Mouse (Mus musculus): Measurements from ENCODE around the gene Mical2.

Mical2 gene

DNA sequence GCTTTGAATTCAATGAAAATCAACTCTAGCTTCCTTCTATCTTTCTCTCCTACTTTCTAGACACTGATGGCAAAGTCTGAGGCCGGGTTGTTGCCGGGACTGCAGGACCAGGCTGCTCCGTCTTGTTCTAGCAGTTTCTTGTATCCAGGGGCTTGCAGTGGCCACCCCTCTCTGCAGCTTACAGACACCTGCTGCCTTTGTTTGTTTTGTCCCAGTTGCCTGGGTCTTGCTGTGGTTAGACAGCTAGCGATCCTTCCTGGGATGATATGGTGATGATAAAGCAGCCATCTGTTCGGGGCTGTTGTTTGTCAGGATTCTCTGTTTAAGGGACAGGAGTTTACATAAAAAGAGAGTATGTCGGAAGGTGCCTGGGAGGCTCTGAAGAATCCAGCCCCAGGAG is 19.0 kb downstream of the Mical2 start:
- DNase-seq: no peak

DNA sequence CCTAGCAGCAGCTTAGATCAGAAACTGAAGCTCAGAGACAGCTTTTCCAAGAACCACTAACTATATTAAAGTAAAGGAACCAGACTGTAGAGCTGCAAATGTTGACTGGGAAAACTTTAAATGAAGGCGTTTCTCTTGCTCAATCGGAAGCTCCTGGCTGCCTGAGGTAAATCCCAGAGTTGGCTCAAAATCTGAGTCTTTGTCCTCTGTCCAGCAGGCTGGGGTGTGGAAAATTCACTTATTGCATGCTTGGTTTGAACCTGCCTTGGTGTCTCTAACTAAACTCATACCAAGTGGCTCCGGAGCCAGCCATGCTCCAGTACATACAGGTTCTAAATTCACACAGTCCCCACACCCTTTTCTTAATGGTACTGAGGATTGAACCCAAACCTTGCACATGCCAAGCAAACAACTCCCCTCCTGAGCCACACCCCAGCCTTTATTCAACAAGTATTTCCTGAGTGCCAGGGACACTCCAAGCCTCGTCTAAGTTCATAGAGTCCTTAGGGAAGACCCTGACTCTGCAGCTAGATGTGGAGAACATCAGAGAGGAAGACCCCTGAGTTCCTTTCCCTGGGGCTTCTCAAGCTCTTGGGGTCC is 20.3 kb downstream of the Mical2 start:
- DNase-seq: no peak

DNA sequence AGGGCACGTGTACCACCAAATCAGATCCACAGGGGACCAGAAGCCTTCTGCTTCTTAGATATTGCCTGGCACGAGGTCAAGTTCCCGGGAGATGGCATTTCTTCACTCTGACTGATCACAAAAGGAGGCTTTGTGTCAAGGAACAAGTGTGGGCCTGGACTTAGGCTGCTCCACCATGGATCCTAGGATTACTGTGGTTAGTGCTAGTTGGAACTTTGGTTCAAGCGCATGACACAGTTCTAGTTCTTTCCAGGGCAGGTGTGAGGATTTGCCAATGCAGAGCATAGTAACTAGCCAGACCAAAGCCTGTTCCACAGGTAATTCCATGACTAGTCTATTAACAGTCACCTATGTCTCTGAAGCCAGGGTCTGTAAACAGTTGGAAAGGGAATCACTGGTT is 20.8 kb downstream of the Mical2 start:
- DNase-seq: no peak

DNA sequence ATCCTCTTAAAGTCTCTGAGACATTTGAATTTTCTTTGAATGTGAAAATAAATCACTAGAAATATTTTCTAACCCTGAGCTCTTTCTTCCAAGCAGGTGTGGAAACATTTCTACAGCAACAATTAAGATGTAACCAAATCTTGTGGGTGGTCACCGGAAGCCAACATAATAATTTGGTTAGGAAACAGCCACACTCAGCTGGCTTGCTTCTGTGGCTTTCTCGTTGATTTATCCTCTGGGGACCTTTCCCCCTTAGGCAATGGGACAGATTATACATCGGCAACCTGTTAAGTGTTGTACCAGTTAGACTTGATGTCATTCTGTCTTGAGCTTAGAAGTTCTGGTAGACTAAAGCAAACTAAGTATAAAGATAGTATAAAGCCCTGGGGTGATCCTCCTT is 22.2 kb downstream of the Mical2 start:
- DNase-seq: no peak

DNA sequence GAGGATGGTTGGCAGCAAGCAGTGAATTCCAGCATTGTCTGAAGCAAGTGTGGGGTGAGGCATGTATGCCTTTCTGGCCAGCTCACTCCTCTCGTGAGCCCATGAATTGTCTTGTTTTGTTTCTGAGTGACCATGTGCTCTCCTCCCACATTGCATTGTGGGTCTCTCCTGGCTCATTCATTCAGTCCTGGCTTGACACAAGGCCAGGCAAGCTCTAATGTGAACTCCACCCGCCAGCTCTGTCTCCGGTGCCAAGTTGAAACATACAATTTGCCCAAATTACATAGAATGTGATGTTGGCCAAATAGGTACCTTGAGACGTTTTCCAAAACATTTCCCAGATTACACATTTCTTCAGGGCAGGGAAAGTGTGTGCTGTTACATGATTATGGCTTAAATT is 23.8 kb downstream of the Mical2 start:
- DNase-seq: no peak

DNA sequence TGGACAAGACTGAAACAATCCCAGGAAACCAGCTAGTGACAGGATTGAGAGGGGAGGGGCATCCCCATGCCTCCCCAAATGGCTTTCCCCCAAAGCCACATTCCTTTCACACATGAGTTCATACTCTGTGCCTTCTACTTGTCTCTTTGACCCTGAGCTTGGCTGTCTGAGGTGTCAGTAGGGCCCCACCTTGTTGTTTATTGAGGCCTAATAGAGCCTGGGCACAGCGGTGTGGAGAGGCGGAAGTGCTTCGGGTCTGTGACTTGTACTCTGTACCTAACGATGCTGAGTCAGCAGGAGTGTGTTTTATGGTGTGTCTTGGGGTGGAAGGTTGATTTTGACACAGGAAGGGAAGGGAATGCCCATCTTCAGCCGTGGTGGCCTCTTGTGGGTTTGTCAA is 26.4 kb downstream of the Mical2 start:
- peak; percentile 31 for DNase-seq

DNA sequence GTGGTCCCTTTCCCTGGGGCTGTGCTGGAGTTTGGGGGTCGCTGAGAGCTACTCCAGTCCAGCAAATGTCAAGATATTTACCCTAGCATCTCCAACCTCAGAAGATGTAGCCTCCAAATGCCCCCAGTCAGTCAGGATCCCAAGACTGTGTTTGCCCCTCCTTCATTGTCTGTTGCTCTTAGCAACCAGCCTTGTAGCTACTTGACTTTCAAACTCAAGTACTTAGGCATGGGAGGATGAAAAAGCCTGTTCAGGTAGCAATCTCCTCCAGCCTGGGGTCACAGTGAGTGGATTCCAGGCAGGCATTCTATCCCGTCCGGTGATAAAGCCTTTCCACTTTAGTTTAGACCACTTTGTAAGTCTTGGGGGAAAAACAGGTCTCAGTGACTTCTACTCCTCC is 28.6 kb downstream of the Mical2 start:
- no peak for DNase-seq

DNA sequence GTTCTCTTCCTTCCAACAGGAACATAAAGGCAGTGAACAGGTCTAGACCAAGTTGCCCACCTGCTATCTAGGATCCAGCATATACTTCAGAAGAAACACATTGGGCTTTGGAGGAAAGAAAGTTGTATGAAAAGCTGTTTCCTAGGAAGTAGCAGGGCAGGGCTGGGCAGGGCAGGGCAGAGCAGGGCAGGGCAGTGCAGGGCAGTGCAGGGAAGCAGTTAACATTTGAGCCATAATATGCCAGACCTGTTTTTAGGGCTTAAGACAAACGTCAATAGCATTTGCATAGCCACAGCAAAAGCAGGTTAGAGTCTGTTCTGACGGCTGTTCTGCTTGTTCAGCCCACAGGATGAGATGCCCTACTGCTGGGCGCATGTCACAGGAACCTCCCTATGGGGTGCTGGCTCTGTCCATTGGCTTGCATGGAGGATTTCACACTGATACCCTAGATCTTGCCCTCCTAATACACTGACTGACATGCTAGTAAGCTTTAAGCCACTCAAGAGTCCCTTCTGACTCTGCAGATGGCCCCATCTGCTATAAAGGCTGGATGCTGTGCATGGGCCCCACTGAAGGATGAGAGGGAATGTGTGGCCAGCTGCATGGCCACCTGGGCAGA is 29.7 kb downstream of the Mical2 start:
- DNase-seq: no peak

DNA sequence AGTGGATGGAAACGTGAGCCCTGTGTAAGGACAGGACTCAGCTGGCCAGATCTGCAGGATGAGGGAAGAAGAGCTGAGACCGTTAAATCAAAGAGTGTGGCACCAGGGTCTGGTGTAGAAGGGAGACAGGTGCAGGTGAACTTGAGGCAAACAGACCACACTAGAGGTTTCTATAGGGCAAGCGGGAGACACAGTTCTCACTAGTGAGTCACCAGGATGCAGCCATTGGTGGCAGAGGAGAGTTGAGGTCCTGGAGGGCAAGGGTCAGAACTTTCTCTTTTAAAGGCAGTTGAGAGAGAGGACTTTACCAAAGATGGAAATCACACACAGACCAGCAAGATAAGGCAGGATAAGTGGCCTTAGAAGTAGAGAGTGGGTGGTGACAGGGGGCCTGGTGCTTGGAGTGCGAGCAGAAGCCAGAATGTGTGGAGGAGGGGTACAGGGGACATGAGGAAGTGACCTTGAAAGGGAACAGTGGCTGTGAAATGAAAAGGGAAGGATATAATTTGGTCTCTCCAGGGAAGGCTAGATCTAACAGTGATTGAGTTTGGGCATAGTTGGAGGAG is 32.8 kb downstream of the Mical2 start:
- no peak for DNase-seq

DNA sequence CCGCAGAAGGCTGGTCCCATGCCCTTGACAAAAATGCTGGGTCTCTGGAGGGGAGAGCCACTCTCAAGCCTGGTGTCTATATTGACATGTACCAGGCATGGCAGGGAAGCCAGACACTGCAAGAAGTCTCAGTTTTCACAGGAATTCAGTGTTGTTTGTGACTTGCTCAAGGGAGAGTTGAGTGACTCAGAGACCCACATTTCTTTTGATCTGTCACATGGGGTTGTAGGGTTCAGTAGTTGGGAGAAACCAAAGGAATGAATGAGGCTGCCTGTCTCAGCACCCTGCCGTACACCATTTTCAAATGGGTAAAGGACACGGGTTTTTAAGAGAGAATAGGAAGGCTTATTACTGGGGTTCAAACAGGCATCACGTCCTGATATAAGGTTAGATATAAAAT is 33.6 kb downstream of the Mical2 start:
- DNase-seq: no peak

DNA sequence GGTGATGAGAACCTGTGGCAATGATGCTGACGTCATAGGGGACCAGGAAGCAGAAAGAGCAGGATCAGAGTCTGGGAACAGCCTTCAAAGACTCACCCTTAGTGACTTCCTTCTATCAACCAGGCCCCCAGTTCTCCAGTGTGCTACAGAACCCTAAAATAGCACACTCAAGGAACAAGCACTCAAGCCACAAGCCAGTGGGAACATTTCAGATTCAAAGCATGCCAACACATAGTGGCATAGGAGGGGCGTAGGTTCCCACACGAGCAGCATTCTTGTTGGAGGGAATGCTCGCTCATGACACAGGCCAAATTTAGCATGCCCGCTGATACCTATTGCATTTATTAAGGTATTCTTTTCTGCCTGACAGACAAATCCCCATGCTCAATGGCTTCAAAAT is 35.5 kb downstream of the Mical2 start:
- DNase-seq: peak; percentile 38

DNA sequence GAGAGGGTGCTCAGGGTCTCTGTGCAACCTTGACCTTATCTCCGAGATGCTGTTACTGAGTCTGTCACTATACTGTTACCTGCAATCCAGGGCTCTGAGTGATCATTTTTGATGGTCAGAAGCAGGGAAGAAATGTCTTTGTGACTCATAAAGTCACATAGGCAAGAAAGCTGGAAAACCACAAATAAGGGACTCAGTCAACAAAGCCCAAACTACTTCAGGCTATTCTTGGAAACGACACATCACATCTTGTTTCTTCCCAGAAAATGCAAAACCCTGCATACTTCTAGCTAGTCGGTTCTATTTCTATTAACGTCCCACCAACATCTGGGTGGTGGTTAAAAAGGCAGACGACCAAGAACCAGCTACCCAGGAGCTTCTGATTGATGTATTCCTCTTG is 41.6 kb downstream of the Mical2 start:
- no peak for DNase-seq

DNA sequence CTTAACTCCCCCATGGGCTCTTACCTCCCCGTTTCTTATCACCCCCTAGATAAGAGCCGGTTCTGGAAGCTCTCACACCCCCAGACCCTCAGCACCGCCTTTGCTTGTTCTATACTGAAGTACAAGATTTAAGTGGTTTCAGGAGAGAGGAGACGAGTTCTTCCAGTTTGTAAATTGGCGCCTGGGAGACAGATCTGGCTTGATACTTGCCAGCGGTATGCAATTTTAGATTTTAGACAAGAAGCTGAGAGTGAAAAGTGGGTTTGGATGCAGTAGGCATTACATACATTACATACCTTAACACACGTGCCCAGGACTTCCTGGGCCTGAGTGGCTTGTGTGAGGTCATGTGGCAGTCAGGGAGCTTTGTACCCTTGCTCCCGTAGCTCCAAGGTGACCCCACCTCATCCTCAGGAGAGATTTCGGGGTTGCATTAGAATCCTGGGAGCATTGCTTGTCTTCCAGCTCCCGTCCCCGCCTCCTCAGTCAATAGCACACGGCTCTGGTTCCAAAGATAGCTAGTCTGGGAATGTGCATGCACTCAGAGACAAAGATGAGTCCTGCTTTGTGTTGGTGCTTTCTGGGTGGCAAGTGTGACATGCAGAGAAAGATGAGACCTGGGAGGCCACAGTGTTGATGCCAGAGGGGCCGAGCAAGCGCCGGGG is 43.2 kb downstream of the Mical2 start:
- DNase-seq: peak; percentile 42

DNA sequence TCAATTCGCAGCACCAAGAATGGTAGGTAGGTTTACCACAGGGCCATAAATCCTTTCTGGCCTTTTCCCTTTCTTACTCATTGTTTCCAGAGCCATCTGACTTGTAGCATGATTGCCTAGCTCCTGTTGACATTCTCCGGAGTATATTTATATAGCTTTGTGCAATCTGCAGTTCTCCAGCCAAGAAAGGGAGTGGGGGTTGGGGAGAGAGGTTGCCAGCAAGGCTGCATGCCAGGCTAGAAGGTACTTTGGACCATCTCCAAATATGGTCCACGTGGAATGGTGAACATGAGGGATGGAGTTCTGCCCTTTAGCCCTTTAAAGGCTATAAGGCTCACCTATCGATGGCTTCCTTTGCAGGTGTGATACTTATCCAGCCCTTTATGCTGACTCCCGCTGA is 45.2 kb downstream of the Mical2 start:
- peak; percentile 84 for DNase-seq

DNA sequence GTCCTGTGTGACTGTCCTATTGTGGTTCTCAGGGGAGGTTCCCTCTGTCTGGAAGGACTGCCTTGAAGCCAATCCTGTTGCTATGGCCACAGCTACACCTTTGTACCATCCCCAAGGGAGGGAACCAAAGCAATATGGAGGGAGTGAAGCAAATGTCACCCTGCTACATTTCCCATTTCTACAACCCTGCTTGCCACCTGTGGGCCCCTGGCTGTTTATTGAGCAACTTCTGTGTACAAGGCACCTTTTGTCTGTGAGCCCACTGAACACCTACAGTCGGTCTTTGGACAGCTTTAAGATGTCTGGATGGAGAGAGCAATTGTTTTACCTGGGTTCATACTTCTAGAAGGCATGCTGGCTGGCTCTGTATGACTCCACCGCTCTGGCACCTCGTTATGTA is 46.0 kb downstream of the Mical2 start:
- DNase-seq: no peak

DNA sequence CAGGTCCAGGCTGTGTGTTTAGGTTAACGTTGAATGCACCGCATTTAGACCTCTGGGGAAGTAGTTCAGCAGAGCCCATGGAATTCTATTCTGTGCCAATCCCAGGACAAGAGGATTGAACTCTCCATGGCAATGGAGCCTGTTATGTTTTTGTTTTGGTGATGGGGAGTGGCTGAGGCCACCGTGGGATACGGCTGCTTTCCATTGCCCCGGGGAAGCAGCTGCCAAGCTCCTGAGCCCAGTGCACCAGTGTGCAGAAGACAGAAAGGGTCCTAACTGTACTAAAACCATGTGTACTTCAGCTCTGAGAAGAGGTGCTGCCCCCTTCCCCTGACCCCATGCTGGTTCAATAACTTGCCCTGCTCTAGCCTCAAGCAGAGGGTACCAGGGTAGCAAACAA is 47.0 kb downstream of the Mical2 start:
- peak; percentile 30 for DNase-seq

DNA sequence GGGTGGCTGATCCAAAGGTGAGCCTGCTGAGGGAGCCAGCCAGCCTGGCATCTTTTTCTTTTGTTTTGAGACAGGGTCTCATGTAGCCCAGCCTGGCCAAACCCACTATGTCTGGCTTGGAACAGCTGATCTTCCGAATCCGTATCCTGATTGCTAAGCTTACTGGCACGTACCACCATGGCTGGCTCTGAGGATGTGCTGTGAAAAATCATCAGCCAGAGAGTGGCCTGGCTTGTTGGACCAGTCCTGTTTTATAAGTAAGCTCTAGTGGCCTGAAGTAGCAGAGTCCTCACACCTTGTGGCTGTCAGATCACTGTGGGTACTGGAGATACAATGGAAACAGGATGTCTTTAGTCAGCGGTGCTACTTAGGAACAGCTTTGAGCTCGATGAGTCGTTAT is 47.8 kb downstream of the Mical2 start:
- no peak for DNase-seq

DNA sequence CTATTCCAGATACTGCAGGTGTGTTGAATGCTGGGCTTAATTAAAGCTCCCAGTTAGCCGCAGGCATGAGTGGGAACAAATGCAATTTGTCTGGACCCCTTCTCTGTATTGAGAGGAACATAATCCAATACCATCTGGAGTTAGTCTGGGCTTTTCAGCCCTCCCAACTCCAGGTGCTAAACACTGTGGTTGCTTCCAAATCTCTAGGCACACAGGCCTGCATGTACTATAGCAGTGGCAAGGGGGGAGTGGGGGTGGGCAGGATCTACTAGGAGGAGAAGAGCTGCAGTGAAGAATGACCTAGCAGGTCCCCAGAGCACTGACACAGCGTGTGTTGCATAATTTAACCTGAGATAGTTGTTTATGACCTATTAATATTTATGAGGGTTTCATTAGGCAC is 49.0 kb downstream of the Mical2 start:
- no peak for DNase-seq

DNA sequence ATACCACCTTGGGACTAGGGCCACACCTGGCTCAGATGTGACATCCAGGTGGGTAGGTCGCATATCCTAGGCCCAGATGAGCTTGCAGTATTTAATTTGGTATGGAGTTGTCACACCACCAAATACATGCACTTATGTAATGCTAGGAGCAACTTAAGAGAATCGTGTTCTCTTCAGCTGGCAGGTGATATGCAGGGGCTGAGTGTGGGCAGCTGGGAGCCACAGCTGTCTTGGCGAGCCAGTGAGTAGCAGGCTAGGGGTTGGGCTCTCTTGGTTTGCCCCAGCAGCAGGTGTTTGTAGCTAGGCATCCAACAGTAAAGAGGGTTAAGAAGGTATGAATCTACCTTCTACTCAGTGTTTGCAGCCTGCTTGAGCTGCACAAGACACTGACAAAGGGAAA is 49.4 kb downstream of the Mical2 start:
- no peak for DNase-seq

DNA sequence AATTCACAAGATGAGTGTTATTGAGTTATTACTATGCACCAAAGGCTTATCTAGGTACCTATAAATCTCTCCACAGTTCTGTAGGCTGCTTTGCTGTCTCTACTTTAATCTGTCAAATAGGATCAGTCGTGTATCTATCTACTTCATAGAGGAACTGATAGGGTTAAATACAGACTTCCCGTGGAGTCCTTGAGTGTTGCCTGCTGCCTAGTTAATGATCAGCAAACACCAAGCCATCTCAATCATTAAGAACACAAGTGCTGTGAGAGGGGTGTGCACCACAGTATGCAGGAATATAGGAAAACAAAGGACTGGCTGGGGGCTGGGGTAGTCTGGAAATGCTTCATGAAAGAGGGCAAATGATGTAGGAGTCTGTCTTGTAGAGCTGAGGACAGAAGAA is 50.2 kb downstream of the Mical2 start:
- no peak for DNase-seq

DNA sequence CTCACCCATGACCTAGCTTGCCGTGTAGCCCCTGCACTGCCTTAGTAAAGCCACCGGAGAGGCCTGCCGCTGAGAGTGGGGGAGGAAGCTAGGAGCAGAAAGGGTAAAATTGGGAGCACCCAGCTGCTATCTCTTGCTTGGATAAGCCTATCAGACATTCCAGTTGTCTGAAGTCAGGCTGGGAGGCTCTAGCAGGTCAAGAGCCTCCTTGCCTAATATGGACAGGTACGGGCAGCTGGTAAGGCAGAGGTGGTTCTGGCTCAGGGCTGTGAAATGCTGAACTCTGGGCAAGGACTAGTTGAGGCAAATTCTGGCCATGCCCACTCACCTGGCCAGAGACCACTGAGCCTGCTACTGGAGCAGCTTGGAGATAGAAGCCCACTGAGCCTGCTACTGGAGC is 51.2 kb downstream of the Mical2 start:
- no peak for DNase-seq

DNA sequence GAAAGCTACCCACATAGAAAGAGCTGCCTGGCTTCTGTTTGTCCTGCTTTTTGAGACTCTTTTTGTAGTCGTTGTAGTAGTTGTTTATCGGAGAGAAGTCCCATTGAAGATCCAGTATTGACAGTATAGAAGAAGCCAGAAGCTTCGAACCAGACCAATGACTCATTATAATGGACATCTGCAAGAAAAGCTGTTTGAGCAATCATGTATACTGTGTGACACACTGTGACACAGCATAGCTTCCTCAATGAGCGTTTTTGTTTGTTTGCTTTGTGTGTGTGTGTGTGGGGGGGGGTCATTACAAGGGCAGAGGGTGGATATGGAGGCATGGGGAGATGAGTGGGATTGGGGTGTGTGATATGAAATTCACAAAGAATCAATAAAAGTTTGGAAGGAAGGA is 53.0 kb downstream of the Mical2 start:
- no peak for DNase-seq

DNA sequence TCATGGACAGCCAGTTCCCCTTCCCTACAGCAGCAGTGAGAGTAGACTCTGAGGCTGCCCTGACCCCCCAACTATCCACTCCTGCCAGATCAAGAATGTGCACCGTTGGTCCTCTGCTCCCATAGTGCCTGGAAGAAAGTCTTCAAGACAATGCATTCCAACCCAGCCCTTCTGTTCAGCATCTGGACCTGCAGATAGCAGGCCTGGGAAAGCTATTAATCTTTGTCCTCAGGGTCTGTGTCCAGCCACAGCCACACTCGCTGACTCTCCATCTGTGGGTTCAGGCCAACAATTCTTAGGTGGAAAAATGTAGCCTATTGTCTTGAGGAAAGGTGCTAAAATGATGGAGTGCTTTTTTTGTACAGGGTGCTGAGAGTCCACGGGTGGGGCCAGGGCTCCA is 54.8 kb downstream of the Mical2 start:
- DNase-seq: no peak

DNA sequence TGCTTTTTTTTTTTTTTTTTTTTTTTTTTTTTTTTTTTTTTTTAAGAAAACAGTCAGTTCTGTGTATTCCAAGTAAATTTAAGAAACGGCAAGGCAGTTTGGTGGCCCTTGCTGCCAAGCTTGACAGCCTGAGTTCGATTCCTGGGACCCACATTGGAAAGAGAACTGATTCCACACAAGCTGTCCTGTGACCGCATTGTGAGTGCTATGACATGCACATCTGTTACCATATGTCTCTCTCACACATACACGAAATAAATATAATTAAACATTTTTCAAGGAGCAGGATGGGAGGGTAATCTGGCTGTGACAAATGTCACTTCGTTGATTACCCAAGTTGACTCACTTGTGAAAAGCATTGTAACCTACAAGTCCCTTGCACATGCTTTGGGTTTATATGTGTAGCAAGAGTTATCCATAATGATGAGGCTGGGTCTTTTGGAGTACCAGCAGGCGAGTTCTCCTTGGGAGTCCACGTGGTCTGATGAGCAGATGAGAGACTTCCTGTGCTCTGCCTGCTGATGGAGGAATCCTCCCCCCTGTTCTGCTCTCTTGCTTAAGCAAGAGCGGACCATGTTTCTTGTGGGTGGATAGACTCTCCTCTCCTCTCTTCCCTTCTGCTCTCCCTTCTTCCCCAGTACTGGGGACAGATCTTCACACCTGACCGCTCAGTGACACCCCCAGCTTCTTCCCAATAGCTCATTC is 58.1 kb downstream of the Mical2 start:
- DNase-seq: no peak
